Mouse (Mus musculus) MEL (cell line): ENCODE data around the gene Catsper4. TPM values are rescaled to one million over a fixed set of nuclear protein-coding genes. Genes with fewer than 3 reads are reported as not detected.

ENCODE experiments used
- DNase-seq: peaks from one replicate; pipeline ENCODE4 v3.0.0; 2011; ENCODE audit warnings: low read depth, low spot score
- H3K27ac ChIP-seq: 2 replicates; pipeline ENCODE4 v1.5.1; 2012; ENCODE audit warnings: low read depth, mild to moderate bottlenecking, control low read depth, low read length, moderate library complexity; ENCODE audit not compliant: control insufficient read depth
- H3K27me3 ChIP-seq, 2 experiments: fragments of 150-350 bp in 1 of 2; sonication (generic) in 1 of 2; 2 replicates each; pipeline ENCODE4 v1.6.1; 2012; ENCODE audit warnings: low read length in 2 of 2, mild to moderate bottlenecking in 2 of 2, improper control_type of control experiment in 1 of 2, moderate library complexity in 1 of 2; ENCODE audit not compliant: insufficient read depth in 2 of 2, control insufficient read depth in 1 of 2
- H3K36me3 ChIP-seq, 2 experiments: 2 replicates each; pipeline ENCODE4 v1.6.1; 2012 to 2014; ENCODE audit warnings: low read length in 2 of 2, improper control_type of control experiment in 1 of 2, inconsistent platforms in 1 of 2, mild to moderate bottlenecking in 1 of 2; ENCODE audit not compliant: insufficient read depth in 2 of 2, control insufficient read depth in 1 of 2
- H3K4me1 ChIP-seq, 2 experiments: fragments of 150-350 bp in 1 of 2; sonication (generic) in 1 of 2; 2 replicates each; pipeline ENCODE4 v1.6.1; 2012; ENCODE audit warnings: low read length in 2 of 2, improper control_type of control experiment in 1 of 2, mild to moderate bottlenecking in 1 of 2; ENCODE audit not compliant: insufficient read depth in 2 of 2, control insufficient read depth in 1 of 2
- H3K4me3 ChIP-seq, 2 experiments: fragments of 150-350 bp in 1 of 2; sonication (generic) in 1 of 2; 2 replicates each; pipeline ENCODE4 v1.5.1; 2012; ENCODE audit warnings: low read depth in 2 of 2, low read length in 2 of 2, mild to moderate bottlenecking in 2 of 2, moderate library complexity in 2 of 2, control low read depth in 1 of 2, improper control_type of control experiment in 1 of 2; ENCODE audit not compliant: control insufficient read depth in 1 of 2, insufficient read depth in 1 of 2
- H3K79me2 ChIP-seq: 2 replicates; pipeline ENCODE4 v1.6.1; 2012; ENCODE audit warnings: mild to moderate bottlenecking, low read length, moderate library complexity; ENCODE audit not compliant: control insufficient read depth, poor library complexity, insufficient read depth
- H3K9ac ChIP-seq: 2 replicates; pipeline ENCODE4 v1.6.1; 2012; ENCODE audit warnings: low read depth, mild to moderate bottlenecking, control low read depth, low read length, moderate library complexity; ENCODE audit not compliant: control insufficient read depth, poor library complexity, severe bottlenecking
- H3K9me3 ChIP-seq: fragments of 150-350 bp; sonication (generic); replicated peaks from 2 replicates; pipeline ENCODE4 v1.6.1; 2012; ENCODE audit warnings: mild to moderate bottlenecking, low read length, improper control_type of control experiment, moderate library complexity; ENCODE audit not compliant: insufficient read depth
- BHLHE40 ChIP-seq: IDR thresholded peaks from 2 replicates; pipeline ENCODE4 v1.6.1; 2012; ENCODE audit warnings: low read depth, mild to moderate bottlenecking, inconsistent platforms, low read length, improper control_type of control experiment, borderline replicate concordance
- CTCF ChIP-seq, 3 experiments: IDR thresholded peaks in 2 of 3; conservative IDR thresholded peaks in 1 of 3; 2 replicates each; pipeline ENCODE4 v1.5.1; 2011 to 2012; ENCODE audit warnings: low read length in 3 of 3, low read depth in 2 of 3, mild to moderate bottlenecking in 2 of 3, improper control_type of control experiment in 1 of 3, inconsistent platforms in 1 of 3, mixed read lengths in 1 of 3, moderate library complexity in 1 of 3; ENCODE audit not compliant: control insufficient read depth in 1 of 3, insufficient read depth in 1 of 3, poor library complexity in 1 of 3, severe bottlenecking in 1 of 3
- E2F4 ChIP-seq: IDR thresholded peaks from 2 replicates; pipeline ENCODE4 v1.6.1; 2011; ENCODE audit warnings: low read depth, low read length, improper control_type of control experiment, borderline replicate concordance
- EP300 ChIP-seq, 2 experiments: IDR thresholded peaks; 2 replicates each; pipeline ENCODE4 v1.6.1; 2011; ENCODE audit warnings: improper control_type of control experiment in 2 of 2, low read length in 2 of 2, low read depth in 1 of 2, mild to moderate bottlenecking in 1 of 2
- GATA1 ChIP-seq: IDR thresholded peaks from 2 replicates; pipeline ENCODE4 v1.6.1; 2011; ENCODE audit warnings: low read depth, low read length, improper control_type of control experiment
- HCFC1 ChIP-seq: IDR thresholded peaks from 2 replicates; pipeline ENCODE4 v1.6.1; 2012; ENCODE audit warnings: low read depth, mild to moderate bottlenecking, inconsistent platforms, low read length, improper control_type of control experiment, moderate library complexity
- MAX ChIP-seq: IDR thresholded peaks from 2 replicates; pipeline ENCODE4 v1.6.1; 2011; ENCODE audit warnings: low read length, improper control_type of control experiment
- MEF2A ChIP-seq: IDR thresholded peaks from 2 replicates; pipeline ENCODE4 v1.6.1; 2014; ENCODE audit warnings: low read depth, mild to moderate bottlenecking, inconsistent platforms, low read length, improper control_type of control experiment; ENCODE audit not compliant: poor library complexity, insufficient replicate concordance, severe bottlenecking; ENCODE audit errors: extremely low read depth
- MYB ChIP-seq: IDR thresholded peaks from 2 replicates; pipeline ENCODE4 v1.6.1; 2011; ENCODE audit warnings: mild to moderate bottlenecking, low read depth, low read length, improper control_type of control experiment
- NRF1 ChIP-seq: IDR thresholded peaks from 2 replicates; pipeline ENCODE4 v1.6.1; 2014; ENCODE audit warnings: low read depth, mild to moderate bottlenecking, inconsistent platforms, low read length, improper control_type of control experiment, moderate library complexity; ENCODE audit not compliant: poor library complexity, insufficient read depth, severe bottlenecking
- POLR2AphosphoS5 ChIP-seq: IDR thresholded peaks from 2 replicates; pipeline ENCODE4 v1.6.1; 2012; ENCODE audit warnings: low read depth, borderline replicate concordance, mild to moderate bottlenecking, inconsistent platforms, low read length, moderate library complexity, mixed read lengths
- RAD21 ChIP-seq: IDR thresholded peaks from 2 replicates; pipeline ENCODE4 v1.6.1; 2011; ENCODE audit warnings: mild to moderate bottlenecking, low read depth, low read length, improper control_type of control experiment
- RCOR1 ChIP-seq: IDR thresholded peaks from 2 replicates; pipeline ENCODE4 v1.6.1; 2012; ENCODE audit warnings: low read depth, mild to moderate bottlenecking, inconsistent platforms, low read length, improper control_type of control experiment
- SIN3A ChIP-seq: IDR thresholded peaks from 2 replicates; pipeline ENCODE4 v1.6.1; 2012; ENCODE audit warnings: low read length, improper control_type of control experiment, inconsistent platforms
- TAL1 ChIP-seq: IDR thresholded peaks from 2 replicates; pipeline ENCODE4 v1.6.1; 2012; ENCODE audit warnings: mild to moderate bottlenecking, inconsistent platforms, low read length, moderate library complexity, mixed read lengths
- TBP ChIP-seq: IDR thresholded peaks from 2 replicates; pipeline ENCODE4 v1.8.0; 2011; ENCODE audit warnings: low read depth, low read length, improper control_type of control experiment
- UBTF ChIP-seq: IDR thresholded peaks from 2 replicates; pipeline ENCODE4 v1.6.1; 2012; ENCODE audit warnings: low read depth, mild to moderate bottlenecking, inconsistent platforms, low read length, improper control_type of control experiment, moderate library complexity, borderline replicate concordance; ENCODE audit not compliant: insufficient read depth
- USF2 ChIP-seq, 2 experiments: IDR thresholded peaks; 2 replicates each; pipeline ENCODE4 v1.6.1; 2011 to 2012; ENCODE audit warnings: improper control_type of control experiment in 2 of 2, low read length in 2 of 2, borderline replicate concordance in 1 of 2, inconsistent platforms in 1 of 2, low read depth in 1 of 2, mild to moderate bottlenecking in 1 of 2; ENCODE audit not compliant: insufficient read depth in 1 of 2
- ZKSCAN1 ChIP-seq: IDR thresholded peaks from 2 replicates; pipeline ENCODE4 v1.6.1; 2012; ENCODE audit warnings: low read depth, mild to moderate bottlenecking, inconsistent platforms, low read length, improper control_type of control experiment, moderate library complexity
- ZMIZ1 ChIP-seq: IDR thresholded peaks from 2 replicates; pipeline ENCODE4 v1.6.1; 2012; ENCODE audit warnings: low read depth, mild to moderate bottlenecking, inconsistent platforms, low read length, improper control_type of control experiment, moderate library complexity
- ZNF384 ChIP-seq: IDR thresholded peaks from 2 replicates; pipeline ENCODE4 v1.6.1; 2012; ENCODE audit warnings: low read depth, mild to moderate bottlenecking, inconsistent platforms, low read length, improper control_type of control experiment
- polyA plus RNA-seq, 2 experiments: library from polyadenylated mRNA; stranded (reverse) in 1 of 2; unstranded in 1 of 2; fragments of >175 nt in 1 of 2; fragments of >200 nt in 1 of 2; gene quantifications; 2 replicates each; pipeline versions ENCODE4 v1.2.1 to v1.2.4; 2012; ENCODE audit warnings: low replicate concordance in 2 of 2, low read depth in 1 of 2; ENCODE audit not compliant: insufficient read length in 2 of 2, insufficient read depth in 1 of 2, missing spikeins in 1 of 2
- total RNA-seq: library from RNA; depleted of rRNA; stranded (reverse); fragments of 300-350 nt; gene quantifications from 2 replicates; pipeline ENCODE4 v1.2.3, GENCODE M21; 2012

Gene Catsper4
- total and polyA plus RNA-seq, 3 experiments = not detected

- peaks cover 3 to 17% of the 10 kb centered on the region in 2 experiments for H3K4me1 ChIP-seq
- peak overlapping the region; percentile 72 to 83 for H3K4me3 ChIP-seq
- no peak overlapping the region for H3K27ac ChIP-seq
Observed at GRCm38 (mm10) chr4:134185569-134185968, 41.6 kb downstream of the Catsper4 start.

GRCm38 (mm10) chr4:134183711-134184110 is 43.5 kb downstream of the Catsper4 start:
- peaks cover 47% of the 10 kb centered on the region for H3K79me2 ChIP-seq
- no peaks in the 10 kb centered on the region for H3K27me3 ChIP-seq
- H3K4me1 ChIP-seq = peaks cover 3 to 17% of the 10 kb centered on the region in 2 experiments
- no peak for TF ChIP-seq NRF1
- no peak for TF ChIP-seq USF2 (IDR thresholded peaks at IDR 0.05; ENCODE audit: borderline replicate concordance in 1 of 2, insufficient read depth in 1 of 2, low read depth in 1 of 2, low read length in 2 of 2)
- TF ChIP-seq TBP = no peak
- no peak for TF ChIP-seq ZMIZ1
- no peak for TF ChIP-seq GATA1
- no peak for TF ChIP-seq POLR2AphosphoS5
- TF ChIP-seq HCFC1 = no peak
- no peak for TF ChIP-seq MAX
- no peak for TF ChIP-seq MYB
- TF ChIP-seq ZNF384 = no peak
- TF ChIP-seq RAD21 = no peak
- TF ChIP-seq UBTF = no peak
- no peak for TF ChIP-seq CTCF (IDR thresholded peaks at IDR 0.05 in 2 of 3, conservative IDR thresholded peaks at IDR 0.05 in 1 of 3; ENCODE audit: control insufficient read depth in 1 of 3, insufficient read depth in 1 of 3, low read depth in 2 of 3, low read length in 3 of 3, poor library complexity in 1 of 3, severe bottlenecking in 1 of 3)
- TF ChIP-seq MEF2A = no peak
- no peak for TF ChIP-seq E2F4
- TF ChIP-seq, all 39 proteins: peak for 0
- H3K36me3 ChIP-seq = peaks cover 0 to 15% of the 10 kb centered on the region in 2 experiments
- H3K4me3 ChIP-seq = no peak overlapping the region
- no peaks in the 10 kb centered on the region for H3K9me3 ChIP-seq
- H3K27ac ChIP-seq = no peak overlapping the region
- H3K9ac ChIP-seq = no peak overlapping the region
- DNase-seq = no peak

More at GRCm38 (mm10) chr4:134185569-134185968, 41.6 kb downstream of the Catsper4 start:
- Histone ChIP-seq H3K27me3 (no peaks in the 10 kb centered on the region), H3K36me3 (peaks cover 0 to 15% of the 10 kb centered on the region in 2 experiments), H3K9ac (peak overlapping the region; percentile 90)
- DNase-seq = peak; percentile 18
- TF ChIP-seq POLR2AphosphoS5 (no peak), SIN3A (no peak), EP300 (IDR thresholded peaks at IDR 0.05; ENCODE audit: low read depth in 1 of 2, low read length in 2 of 2) (no peak), RCOR1 (no peak), ZKSCAN1 (peak; percentile 72), TAL1 (no peak), BHLHE40 (no peak), USF2 (IDR thresholded peaks at IDR 0.05; ENCODE audit: borderline replicate concordance in 1 of 2, insufficient read depth in 1 of 2, low read depth in 1 of 2, low read length in 2 of 2) (no peak)
- TF ChIP-seq, all 39 proteins: peak for 1
- no peaks in the 10 kb centered on the region for H3K9me3 ChIP-seq
- peaks cover 41% of the 10 kb centered on the region for H3K79me2 ChIP-seq
